Mouse (Mus musculus): ENCODE results near the gene Ugt1a1.
A peak's percentile ranks its signal among the peaks of the same experiment; 100 is the strongest.
"Not testable (repeated sequence)": the region's sequence is repeated elsewhere in the genome, so short reads cannot be mapped to it uniquely, and the experiment has no call there.

The Ugt1a1 gene

DNA sequence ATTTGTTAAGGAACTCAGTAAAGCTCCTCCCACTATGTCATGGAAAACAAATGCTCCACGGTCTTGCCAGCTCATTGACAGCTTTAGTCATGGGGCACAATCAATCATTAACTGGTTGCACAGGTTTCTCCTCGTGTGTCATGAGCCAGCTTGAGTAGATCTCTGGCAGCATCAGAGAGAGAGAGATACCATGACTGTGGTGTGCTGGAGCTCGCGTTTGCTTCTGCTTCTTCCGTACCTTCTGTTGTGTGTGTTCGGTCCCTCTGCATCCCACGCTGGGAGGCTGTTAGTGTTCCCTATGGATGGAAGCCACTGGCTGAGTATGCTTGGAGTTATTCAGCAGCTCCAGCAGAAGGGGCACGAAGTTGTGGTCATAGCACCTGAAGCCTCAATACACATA, at the start of gene Ugt1a1:
Gene Ugt1a1, plus strand, starts transcription at position 148 of the 400 bp plus-strand sequence.
- no peak for DNase-seq

DNA sequence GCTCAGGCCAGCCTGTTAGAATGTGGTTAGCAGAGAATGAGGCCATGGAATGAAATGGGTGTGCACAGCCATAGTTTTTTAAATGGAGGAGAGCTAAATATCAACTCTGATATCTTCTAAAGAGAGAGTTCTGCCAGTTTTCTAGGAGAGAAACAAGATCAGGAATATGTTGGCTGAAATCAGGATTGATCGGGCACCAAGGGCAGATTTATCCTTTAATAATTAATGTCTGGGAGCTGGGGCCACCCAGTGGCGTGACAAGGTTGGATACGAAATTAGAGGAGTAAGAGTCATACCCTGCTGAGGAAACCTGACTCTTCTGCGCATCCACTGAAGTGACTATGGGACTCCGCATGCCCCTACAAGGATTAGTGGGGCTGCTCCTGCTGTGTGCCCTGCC, 46.0 kb upstream of the Ugt1a1 start, which contains the start of gene Ugt1a5:
Gene Ugt1a5, plus strand, starts transcription at position 302 of the 400 bp plus-strand sequence.
- no peak for DNase-seq

DNA sequence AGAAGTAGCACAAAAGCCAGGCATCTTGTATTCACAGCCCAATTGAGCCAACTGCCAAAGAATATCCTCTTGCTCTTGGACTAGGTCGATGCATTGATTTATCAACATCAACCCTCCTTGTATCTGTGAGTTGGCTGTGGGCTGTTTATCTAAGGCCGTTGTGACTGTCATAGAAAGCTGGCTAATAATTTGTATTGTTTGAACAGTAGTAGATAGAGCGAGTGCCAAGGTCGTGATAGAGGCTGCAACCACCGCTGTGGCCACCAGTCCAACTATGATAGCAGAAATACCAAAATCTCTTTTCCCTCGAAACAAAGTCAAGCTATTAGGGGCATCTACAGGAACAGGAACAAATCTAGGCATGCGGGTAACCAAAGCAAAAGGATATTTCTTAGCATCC, 39.6 kb upstream of the Ugt1a1 start:
- DNase-seq, result not testable (repeated sequence)

DNA sequence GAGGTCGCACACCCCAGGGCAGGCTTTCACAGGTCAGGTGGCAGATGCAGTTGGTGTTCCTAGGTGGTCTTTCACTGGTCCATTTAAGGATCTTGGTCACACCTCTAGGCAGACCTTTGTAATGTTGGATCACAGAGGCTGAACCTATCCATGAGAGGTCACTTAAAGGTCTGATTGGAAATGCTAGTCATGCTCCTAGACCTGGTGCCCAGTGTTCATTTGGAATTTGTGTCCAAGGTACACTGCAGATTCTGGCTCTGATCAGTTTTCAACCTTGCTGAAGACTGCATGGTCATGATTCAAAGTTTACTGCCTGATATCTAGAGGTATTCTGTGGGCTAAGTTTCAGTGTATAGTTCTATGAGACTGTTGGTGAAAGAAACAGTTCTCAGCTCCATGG, 32.1 kb upstream of the Ugt1a1 start:
- no peak for DNase-seq

DNA sequence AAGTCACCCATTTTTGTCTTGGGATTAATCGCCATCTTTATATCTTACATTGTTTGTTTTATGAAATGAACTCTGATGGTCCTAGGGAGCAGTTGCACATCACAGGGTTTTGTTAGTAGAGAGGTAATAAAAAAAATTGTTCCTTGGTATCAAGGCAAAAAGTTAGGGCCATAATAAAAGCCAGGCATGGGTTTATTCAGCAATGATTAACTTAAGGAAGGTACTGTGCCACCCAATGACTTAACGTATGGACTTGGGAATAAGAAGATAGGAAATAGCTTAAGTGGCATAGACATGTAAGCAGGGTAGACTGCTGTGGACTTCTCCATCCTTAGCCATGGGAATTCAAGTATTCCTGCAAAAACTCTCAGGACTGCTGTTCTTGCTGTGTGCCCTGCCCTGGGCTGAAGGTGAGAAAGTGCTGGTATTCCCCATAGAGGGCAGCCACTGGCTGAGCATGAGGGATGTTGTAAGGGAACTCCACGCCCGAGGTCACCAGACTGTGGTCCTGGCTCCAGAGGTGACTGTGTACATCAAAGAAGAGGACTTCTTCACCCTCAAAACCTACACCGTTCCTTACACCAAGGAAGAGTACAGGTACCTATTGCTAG, 25.3 kb upstream of the Ugt1a1 start:
- DNase-seq, result no peak

DNA sequence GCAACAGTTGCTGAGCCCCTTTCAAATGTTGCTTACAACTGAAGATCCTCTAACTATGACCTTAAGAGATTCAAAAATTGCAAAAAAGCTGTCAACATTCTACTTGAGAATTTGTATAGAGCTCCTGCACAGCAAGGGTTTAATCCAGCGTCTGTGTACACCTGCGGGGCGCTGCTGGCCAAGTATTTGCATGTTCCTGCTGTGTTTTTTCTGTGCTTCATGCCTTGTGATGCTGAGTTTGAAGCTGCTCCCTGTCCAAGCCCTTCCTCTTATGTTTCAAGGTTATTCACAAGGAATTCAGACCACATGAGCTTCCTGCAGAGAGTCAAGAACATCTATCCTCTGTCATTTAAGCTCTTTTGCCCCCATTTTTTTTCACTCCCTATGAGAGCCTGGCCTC, 19.6 kb upstream of the Ugt1a1 start:
- no peak for DNase-seq

DNA sequence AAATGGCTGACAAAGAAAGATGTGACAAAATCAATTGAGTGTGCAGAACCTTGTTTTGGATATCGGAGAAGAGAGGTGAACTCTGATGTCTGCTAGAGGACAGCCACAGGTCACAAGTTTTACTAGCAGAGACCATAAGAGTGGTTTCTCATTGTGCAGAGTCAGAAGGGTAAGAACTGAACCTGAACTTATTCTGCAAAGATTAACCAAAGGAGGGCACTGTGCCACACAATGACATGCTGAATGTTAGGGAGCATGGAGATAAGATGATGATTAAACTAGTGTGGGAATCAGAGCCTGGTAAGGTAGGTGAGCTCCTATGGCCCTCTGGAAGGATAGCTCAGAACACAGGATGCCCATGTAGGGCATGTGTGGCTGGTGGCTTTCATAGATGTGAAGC, 16.1 kb upstream of the Ugt1a1 start:
- no peak for DNase-seq

DNA sequence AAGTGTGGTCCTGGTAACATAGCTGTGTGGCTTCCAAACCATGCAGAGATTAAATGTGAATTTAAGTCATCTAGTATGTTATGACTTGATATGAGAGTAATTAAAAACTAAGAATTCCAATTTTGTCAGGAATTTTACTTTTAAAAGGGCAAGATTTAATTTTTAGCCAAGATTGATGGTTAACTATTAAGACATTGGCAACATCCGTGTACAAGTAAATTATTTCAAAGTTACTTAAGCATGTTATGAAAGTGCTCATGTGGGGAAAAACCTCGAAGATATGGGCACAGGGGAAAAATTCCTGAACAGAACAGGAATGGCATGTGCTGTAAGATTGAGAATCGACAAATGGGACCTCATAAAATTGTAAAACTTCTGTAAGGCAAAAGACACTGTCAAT, 14.3 kb upstream of the Ugt1a1 start:
- no peak for DNase-seq

DNA sequence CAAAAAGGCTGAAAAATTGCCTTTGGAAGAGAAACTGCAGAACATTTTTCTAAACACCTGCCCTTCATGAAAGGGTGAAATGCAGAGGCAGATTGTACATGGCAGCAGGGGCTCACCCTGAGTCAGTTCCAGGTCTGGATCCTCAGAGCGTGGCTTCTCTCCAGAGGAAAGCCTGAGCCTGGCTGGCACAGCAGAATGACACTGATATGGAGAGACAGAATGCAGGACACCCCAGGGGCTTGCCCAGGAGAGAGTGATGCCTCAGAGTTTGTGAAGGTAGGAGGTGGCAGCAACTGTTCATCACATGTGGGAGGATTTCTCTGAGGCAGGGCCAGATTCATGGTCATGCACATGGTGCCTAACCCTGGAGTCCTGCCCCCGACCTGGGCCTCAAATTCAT, 11.8 kb upstream of the Ugt1a1 start:
- no peak for DNase-seq

DNA sequence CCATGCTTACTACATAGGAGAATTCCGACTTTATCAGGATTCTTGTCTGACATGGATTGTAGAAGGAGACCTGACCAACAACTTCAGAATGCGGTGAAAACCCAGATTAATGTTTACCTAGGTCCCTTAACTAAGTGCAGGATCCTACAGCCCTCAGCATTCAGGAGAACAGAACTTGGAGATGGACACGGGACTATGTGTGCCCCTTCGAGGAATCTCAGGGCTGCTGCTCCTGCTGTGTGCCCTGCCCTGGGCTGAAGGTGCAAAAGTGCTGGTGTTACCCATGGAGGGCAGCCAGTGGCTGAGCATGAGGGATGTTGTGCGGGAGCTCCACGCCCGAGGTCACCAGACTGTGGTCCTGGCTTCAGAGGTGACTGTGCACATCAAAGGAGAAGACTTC, 11.3 kb upstream of the Ugt1a1 start, which contains the start of gene Ugt1a2:
Gene Ugt1a2, plus strand, starts transcription at position 146 of the 400 bp plus-strand sequence.
- DNase-seq, result no peak

DNA sequence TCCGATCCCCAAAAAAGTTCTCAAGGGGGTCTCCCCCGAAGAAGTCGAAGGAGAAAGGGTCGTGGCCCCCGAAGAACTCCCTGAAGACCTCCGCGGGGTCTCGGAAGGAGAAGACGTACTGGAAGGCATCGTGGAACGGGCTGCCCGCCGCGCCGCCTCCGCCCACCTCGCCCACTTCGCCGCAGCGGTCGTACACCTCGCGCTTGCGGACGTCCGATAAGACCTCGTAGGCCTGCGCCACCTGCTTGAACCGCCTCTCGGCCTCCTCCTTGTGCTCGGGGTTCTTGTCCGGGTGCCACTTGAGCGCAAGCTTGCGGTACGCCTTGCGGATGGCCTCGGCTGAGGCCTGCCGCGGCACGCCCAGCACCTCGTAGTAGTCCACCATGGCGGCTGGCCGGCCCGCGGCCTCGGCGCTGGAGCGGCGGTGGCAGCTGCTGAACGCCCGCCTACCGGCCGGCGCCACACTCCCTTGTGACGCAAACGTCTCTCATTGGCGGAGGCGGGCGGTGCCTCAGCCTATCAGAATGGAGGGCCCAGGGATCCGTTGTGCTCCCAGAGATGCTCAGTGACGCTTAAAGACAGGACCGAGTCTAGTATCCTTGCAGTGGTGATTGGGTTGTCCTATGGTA, 6.4 kb upstream of the Ugt1a1 start, which contains the start of gene Dnajb3:
Gene Dnajb3, minus strand, starts transcription at position 489 of the 629 bp plus-strand sequence.
- peak; percentile 79 for DNase-seq

DNA sequence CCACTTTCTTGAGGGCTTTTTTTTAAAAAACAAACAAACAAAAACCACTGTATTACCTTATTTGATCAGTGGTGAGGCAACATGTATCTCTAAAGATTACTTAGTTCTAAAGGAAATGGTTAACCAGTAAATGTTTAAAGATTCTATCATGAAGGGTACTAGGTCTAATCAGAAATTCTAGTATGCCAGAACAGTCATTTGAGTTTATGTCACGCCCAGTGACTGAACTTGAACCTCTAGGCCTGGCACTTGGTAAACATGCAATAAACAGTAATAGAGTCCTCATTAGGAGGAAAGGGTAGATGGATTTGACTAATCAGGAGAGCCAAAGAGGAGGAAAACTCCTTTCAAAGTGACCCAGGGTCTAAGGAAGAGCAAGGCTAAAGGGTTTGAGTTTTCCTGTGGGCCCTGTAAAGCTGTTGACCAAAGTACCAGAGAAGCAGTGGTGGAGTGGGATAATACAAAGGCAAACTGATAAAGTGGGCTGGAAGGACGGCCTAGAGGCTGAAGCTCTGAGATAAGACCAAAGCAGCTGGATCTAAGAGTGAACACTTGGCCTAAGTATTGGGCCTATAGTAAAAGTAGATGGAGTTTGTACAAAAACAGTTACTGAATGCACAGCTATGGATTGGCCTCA, 4.8 kb upstream of the Ugt1a1 start:
- no peak for DNase-seq

DNA sequence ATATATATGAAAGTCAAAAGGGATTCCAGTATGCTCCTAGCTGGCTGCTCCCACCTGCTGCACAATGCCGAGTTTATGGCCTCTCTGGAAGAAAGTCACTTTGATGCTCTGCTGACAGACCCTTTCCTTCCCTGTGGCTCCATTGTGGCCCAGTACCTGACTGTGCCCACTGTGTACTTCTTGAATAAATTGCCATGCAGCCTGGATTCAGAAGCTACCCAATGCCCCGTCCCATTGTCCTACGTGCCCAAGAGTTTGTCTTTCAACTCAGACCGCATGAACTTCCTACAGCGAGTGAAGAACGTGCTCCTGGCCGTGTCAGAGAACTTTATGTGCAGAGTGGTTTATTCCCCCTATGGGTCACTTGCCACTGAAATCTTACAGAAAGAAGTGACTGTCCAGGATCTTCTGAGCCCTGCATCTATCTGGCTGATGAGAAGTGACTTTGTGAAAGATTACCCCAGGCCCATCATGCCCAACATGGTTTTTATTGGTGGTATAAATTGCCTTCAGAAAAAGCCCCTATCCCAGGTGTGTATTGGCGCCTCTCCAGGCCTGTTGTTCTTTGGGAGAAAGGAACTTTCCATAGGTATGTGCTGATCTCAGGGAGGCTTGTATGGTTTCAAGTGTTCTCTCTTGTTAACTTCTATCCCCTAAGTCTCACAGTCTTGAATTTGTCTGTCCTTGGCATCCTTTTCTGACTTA, 734 bp downstream of the Ugt1a1 start:
- DNase-seq, result no peak

DNA sequence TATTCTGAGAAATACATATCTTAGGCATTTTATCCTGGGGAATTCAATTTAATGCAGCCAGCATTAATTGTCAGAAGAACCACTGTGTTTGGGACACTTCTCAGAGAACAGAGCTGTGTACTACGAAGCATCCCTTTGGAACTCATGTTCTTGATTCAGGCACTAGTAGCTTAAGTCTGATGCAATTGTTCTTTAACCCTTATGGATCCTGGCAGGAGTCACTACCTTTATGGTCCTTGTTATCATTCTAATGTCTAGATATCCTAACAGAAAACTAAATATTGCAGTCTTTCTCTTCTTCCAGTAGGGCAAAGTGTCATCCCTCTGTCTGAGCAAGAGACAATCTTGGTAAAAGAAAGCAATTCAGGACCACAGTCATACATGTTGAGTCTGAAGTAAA, 1.3 kb downstream of the Ugt1a1 start:
- no peak for DNase-seq

DNA sequence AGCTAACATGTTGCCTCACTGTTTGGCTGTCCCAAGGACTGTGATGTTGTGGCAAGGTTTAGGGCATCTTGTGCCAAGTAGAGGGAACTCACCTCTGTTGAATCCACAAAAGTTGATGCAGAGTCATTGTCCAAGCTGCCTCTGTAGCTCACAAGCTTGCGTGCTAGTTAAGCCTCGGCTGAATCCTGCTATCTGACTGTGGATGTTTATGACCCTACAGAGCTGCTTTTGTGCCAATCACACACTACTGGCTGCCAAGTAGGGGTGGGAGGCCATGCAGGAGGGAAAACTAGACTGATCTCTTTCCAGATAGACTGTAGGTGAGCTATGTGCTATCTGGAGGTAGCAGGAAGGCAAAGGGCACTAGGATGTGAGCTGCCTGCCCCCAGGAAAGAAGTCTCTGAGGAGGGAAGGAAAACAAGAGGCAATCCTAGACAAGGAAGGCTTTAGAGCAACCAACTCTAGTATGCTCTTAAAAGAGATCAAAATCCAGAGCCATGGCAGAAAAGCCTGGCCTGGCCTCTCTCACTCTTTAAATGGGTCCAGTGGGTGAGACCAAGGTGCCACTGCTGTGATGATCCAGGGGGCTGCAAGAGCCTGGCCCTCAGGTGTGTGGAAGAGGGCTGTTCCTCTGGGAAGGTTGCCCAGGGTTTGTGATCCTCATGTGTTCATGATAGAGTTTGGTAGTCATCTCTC, 2.2 kb downstream of the Ugt1a1 start:
- DNase-seq, result no peak

DNA sequence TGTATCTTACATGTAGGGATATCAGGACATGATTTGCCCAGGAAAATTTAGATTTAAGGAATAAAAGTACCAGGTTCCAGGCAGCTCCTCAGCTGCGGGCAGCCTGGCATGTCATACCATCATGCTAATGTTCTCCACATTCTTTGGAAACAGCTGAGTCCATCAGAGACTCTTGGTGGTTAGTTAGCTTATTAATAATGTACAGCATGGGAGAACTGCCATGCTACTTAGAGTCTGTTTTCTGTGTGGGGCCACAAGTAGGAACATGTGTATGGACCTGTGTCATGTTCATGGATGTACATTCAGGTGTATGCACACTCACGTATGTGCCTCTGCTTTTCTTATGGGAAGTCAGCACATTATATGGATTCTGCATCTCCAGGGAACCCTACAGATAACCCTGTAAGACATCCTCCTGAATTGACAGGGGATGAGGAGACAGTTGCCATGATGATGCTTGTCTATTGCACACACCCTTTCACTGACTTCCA, 2.7 kb downstream of the Ugt1a1 start:
- DNase-seq, result no peak

DNA sequence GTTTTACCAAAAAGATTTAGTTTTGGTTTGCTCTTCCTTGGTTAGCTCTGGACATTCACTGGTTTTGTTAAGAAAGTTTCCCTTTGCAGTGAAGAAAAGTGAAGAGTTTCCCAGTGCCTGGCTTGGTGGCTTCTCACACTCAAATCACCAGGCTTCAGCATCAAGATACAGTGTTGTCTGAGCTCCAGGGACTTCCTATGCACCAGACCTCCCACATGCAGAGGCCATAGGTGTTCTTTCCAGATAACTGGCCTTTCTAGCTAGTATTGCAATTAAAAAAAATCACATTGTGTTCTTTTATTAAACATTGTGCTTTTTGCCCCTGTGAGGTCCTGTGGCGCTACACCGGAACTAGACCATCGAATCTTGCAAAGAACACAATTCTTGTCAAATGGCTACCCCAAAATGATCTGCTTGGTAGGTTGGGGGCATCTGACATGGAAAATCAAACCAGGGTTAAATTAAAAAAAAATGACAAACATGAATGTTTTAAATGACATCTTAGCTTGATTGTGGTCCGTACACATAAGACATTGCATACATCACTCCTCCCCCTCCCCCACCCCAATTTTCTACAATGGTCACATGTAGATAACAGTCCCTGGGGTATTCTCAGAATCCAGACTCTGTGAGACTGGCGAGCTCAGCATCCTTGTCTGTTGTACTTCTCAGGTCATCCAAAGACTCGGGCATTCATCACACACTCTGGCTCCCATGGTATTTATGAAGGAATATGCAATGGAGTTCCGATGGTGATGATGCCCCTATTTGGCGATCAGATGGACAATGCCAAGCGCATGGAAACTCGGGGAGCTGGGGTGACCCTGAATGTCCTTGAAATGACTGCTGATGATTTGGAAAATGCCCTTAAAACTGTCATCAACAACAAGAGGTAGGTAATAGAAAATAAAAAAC, 4.0 kb downstream of the Ugt1a1 start:
- DNase-seq, result no peak

DNA sequence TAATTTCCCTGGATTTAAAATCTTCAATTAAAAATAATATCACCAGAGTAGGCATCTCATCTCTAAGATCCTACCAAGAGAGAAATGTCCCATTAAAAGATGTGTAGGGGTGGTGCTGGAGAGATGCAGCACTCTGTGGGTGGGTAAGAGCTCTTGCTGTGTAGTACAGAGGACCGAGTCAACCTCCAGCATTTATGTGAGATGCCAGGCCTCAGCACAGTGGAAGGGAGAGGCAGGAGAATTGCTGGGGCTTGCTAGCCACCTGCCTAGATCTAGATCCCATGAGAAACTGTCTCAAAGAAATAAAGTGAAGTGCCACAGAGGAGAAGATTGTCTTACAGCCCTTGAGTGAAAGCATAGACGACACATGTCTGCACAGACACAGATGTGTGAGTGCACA, 4.8 kb downstream of the Ugt1a1 start:
- no peak for DNase-seq

DNA sequence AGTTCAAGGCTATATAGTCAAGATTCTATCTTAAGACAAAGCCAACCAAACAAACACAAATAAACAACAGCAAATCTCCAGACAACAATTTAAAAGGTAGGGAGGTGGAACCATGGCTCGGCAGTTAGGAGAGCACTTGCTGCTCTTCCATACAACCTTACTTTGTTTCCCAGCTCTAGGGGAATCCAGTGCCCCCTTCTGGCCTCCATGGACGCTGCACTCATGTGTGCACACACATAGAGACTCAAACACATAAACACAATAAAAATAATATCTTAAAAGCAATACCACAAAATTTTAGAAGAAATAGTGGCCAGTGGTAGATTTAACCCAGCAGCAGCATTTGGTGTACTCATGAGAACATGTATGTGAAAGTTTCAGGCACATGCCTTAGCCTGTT, 5.4 kb downstream of the Ugt1a1 start:
- no peak for DNase-seq

DNA sequence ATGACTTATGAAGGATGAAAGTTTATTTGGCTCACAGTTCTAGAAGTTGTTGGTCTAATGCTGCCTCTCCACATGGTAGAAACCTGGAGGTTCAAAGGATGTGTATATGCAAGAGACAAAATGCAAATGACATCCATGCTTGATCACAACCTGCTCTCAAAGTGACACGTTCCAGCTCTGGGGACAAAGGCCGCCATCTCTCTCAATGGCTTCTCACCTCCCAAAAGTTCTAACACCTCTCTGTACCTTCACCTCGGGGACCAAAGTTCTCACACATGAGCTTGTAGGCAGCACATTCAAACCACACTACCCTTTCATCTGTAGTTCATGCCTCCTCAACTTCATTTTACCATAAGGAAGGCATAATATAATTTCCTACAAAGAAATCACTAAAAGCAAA, 5.8 kb downstream of the Ugt1a1 start:
- no peak for DNase-seq

DNA sequence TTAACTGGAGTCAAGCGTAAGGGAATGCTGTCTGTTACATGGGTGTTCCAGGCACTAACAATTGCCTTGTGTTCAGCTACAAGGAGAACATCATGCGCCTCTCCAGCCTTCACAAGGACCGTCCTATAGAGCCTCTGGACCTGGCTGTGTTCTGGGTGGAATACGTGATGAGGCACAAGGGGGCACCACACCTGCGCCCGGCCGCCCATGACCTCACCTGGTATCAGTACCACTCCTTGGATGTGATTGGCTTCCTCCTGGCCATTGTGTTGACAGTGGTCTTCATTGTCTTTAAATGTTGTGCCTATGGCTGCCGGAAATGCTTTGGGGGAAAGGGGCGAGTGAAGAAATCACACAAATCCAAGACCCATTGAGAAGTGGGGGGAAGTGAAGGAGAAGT, 6.3 kb downstream of the Ugt1a1 start:
- no peak for DNase-seq

DNA sequence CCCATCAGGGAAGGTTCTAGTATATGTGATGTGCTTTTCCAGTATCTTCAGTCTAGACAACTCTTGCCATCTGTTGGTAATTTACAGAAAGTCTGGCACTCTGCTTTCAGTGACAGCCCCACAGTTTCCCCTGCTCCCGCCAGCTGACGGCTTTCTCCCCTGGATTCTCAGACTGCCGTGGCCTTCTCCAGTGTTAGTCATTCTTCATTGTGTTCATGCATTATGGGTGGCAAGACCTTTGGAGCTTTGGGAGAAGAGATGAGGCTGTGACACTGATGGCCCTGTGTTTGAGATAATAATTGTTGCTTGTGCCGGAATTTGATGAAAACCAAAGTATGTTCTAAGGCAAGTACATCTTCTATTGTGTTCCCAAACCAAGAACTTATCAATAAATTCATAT, 6.8 kb downstream of the Ugt1a1 start:
- DNase-seq, result no peak

Measured in right cerebral cortex, postnatal 4 days (tissue).